Mouse (Mus musculus) limb, embryonic 12.5 days (tissue): ENCODE data around the gene Defb25. TPM values are rescaled to one million over a fixed set of nuclear protein-coding genes. Genes with fewer than 3 reads are reported as not detected.

ENCODE experiments used
- ATAC-seq: fragments of 200-750 bp; cut with Nextera tagmentation; 2 replicates; pipeline ENCODE4 v1.8.0; 2017; ENCODE audit warnings: low read depth, moderate TSS enrichment; ENCODE audit not compliant: insufficient number of reproducible peaks, insufficient read depth, low FRiP score, low TSS enrichment
- H3K27ac ChIP-seq: fragments of 300-500 bp; sonication (generic); 2 replicates; pipeline ENCODE4 v1.5.1; 2016; ENCODE audit warnings: mild to moderate bottlenecking, moderate library complexity
- H3K27me3 ChIP-seq: fragments of 300-500 bp; sonication (generic); 2 replicates; pipeline ENCODE4 v1.6.1; 2016; ENCODE audit warnings: mild to moderate bottlenecking, moderate library complexity
- H3K36me3 ChIP-seq: fragments of 300-500 bp; sonication (generic); 2 replicates; pipeline ENCODE4 v1.6.1; 2016; ENCODE audit warnings: mild to moderate bottlenecking, moderate library complexity
- H3K4me1 ChIP-seq: fragments of 300-500 bp; sonication (generic); replicated peaks from 2 replicates; pipeline ENCODE4 v1.6.1; 2016
- H3K4me2 ChIP-seq: fragments of 300-500 bp; sonication (generic); 2 replicates; pipeline ENCODE4 v1.6.1; 2016; ENCODE audit warnings: mild to moderate bottlenecking, moderate library complexity
- H3K4me3 ChIP-seq: fragments of 300-500 bp; sonication (generic); replicated peaks from 2 replicates; pipeline ENCODE4 v1.5.1; 2016; ENCODE audit warnings: mild to moderate bottlenecking
- H3K9ac ChIP-seq: fragments of 300-500 bp; sonication (generic); replicated peaks from 2 replicates; pipeline ENCODE4 v1.6.1; 2016; ENCODE audit warnings: mild to moderate bottlenecking, moderate library complexity
- H3K9me3 ChIP-seq: fragments of 300-500 bp; sonication (generic); 2 replicates; pipeline ENCODE4 v1.6.1; 2016; ENCODE audit warnings: mild to moderate bottlenecking, moderate library complexity
- WGBS: fragments of 180-500 bp; shearing (Covaris S2); methylation state at CpG from one replicate; pipeline ENCODE4 v1.1.7; 2016; 5-methylcytosine and 5-hydroxymethylcytosine counted together
- polyA plus RNA-seq: library from polyadenylated mRNA; unstranded; fragments of >200 nt; fragmentation: Nextera tagmentation; extraction: Ambion mirVana; gene quantifications from 2 replicates; pipeline ENCODE4 v1.2.1, GENCODE M21; 2016

Gene Defb25
- polyA plus RNA-seq, 1 experiment from 2014 or later: not detected

- Histone ChIP-seq H3K4me1 (no peaks in the 10 kb centered on the region), H3K9ac (no peak within 1 kb of the TSS), H3K27me3 (no peaks in the 10 kb centered on the region), H3K36me3 (no peaks in the 10 kb centered on the region), H3K4me3 (no peak within 1 kb of the TSS), H3K4me2 (no peak within 1 kb of the TSS), H3K9me3 (no peaks in the 10 kb centered on the region), H3K27ac (no peak within 1 kb of the TSS)
- WGBS: 86% methylated on average over 15 of the region's 15 CpGs
- ATAC-seq: no peak
Measured at GRCm38 (mm10) chr2:152604057-152604456, 18.8 kb downstream of the Defb25 start, which contains the start of gene Defb36. TSS of gene Defb36 (plus strand) at chr2:152604327.

GRCm38 (mm10) chr2:152601275-152601960, 21.4 kb downstream of the Defb25 start:
- Histone ChIP-seq H3K9me3 (no peaks in the 10 kb centered on the region), H3K27ac (no peak overlapping the region), H3K4me2 (no peak overlapping the region), H3K9ac (no peak overlapping the region), H3K4me3 (no peak overlapping the region), H3K36me3 (no peaks in the 10 kb centered on the region), H3K27me3 (no peaks in the 10 kb centered on the region), H3K4me1 (no peaks in the 10 kb centered on the region)
- no peak for ATAC-seq
- 84% methylated on average over 4 of the region's 4 CpGs for whole genome bisulfite sequencing

- no peak for ATAC-seq
- WGBS: 85% methylated on average over 6 of the region's 6 CpGs
- no peak overlapping the region for H3K9ac ChIP-seq
- H3K27ac ChIP-seq: no peak overlapping the region
- no peaks in the 10 kb centered on the region for H3K4me1 ChIP-seq
- H3K4me3 ChIP-seq: no peak overlapping the region
- no peaks in the 10 kb centered on the region for H3K9me3 ChIP-seq
- H3K36me3 ChIP-seq: no peaks in the 10 kb centered on the region
- no peaks in the 10 kb centered on the region for H3K27me3 ChIP-seq
- no peak overlapping the region for H3K4me2 ChIP-seq
Measured at GRCm38 (mm10) chr2:152600076-152600475, 22.8 kb downstream of the Defb25 start.

- Histone ChIP-seq H3K4me2 (no peak within 1 kb of the TSS), H3K9me3 (no peaks in the 10 kb centered on the region), H3K27me3 (no peaks in the 10 kb centered on the region), H3K27ac (no peak within 1 kb of the TSS), H3K9ac (no peak within 1 kb of the TSS), H3K36me3 (no peaks in the 10 kb centered on the region), H3K4me1 (no peaks in the 10 kb centered on the region), H3K4me3 (no peak within 1 kb of the TSS)
- ATAC-seq: no peak
- 60% methylated on average over 7 of the region's 7 CpGs for WGBS
Measured at GRCm38 (mm10) chr2:152599299-152599698, 23.6 kb downstream of the Defb25 start, which contains the start of gene Defb45. TSS of gene Defb45 (minus strand) at chr2:152599399.

GRCm38 (mm10) chr2:152589021-152589420, 33.8 kb downstream of the Defb25 start:
- no peak overlapping the region for H3K9ac ChIP-seq
- ATAC-seq: no peak
- no peak overlapping the region for H3K4me2 ChIP-seq
- no peak overlapping the region for H3K27ac ChIP-seq
- no peaks in the 10 kb centered on the region for H3K9me3 ChIP-seq
- no peaks in the 10 kb centered on the region for H3K36me3 ChIP-seq
- H3K4me3 ChIP-seq: no peak overlapping the region
- 36% methylated on average over 6 of the region's 6 CpGs for WGBS
- no peaks in the 10 kb centered on the region for H3K27me3 ChIP-seq
- H3K4me1 ChIP-seq: no peaks in the 10 kb centered on the region; the same call in 1 of the 2 replicates

GRCm38 (mm10) chr2:152588450-152588849, 34.4 kb downstream of the Defb25 start:
- Histone ChIP-seq H3K4me3 (no peak overlapping the region), H3K4me2 (no peak overlapping the region), H3K9me3 (no peaks in the 10 kb centered on the region), H3K36me3 (no peaks in the 10 kb centered on the region), H3K27ac (no peak overlapping the region), H3K27me3 (no peaks in the 10 kb centered on the region), H3K4me1 (no peaks in the 10 kb centered on the region; the same call in 1 of the 2 replicates), H3K9ac (no peak overlapping the region)
- no peak for ATAC-seq
- 27% methylated on average over 2 of the region's 2 CpGs for WGBS

GRCm38 (mm10) chr2:152586926-152587560, 35.8 kb downstream of the Defb25 start:
- Histone ChIP-seq H3K9ac (no peak overlapping the region), H3K4me1 (no peaks in the 10 kb centered on the region; the same call in 1 of the 2 replicates), H3K9me3 (no peaks in the 10 kb centered on the region), H3K27me3 (no peaks in the 10 kb centered on the region), H3K27ac (no peak overlapping the region), H3K36me3 (no peaks in the 10 kb centered on the region), H3K4me2 (no peak overlapping the region), H3K4me3 (no peak overlapping the region)
- 81% methylated on average over 4 of the region's 4 CpGs for WGBS
- no peak for ATAC-seq

GRCm38 (mm10) chr2:152580612-152581011, 42.2 kb downstream of the Defb25 start:
- no peak overlapping the region for H3K4me3 ChIP-seq
- no peaks in the 10 kb centered on the region for H3K4me1 ChIP-seq
- WGBS: 88% methylated on average over 11 of the region's 11 CpGs

GRCm38 (mm10) chr2:152580107-152580506, 42.7 kb downstream of the Defb25 start, which contains the start of gene Defb19:
TSS of gene Defb19 (minus strand) at chr2:152580312.
- Histone ChIP-seq H3K27me3 (no peaks in the 10 kb centered on the region), H3K4me1 (no peaks in the 10 kb centered on the region), H3K4me3 (no peak within 1 kb of the TSS), H3K27ac (no peak within 1 kb of the TSS), H3K36me3 (no peaks in the 10 kb centered on the region), H3K9ac (no peak within 1 kb of the TSS), H3K9me3 (no peaks in the 10 kb centered on the region), H3K4me2 (no peak within 1 kb of the TSS)
- ATAC-seq: no peak
- 70% methylated on average over 7 of the region's 7 CpGs for WGBS

More at GRCm38 (mm10) chr2:152580612-152581011, 42.2 kb downstream of the Defb25 start:
- Histone ChIP-seq H3K27ac (no peak overlapping the region), H3K9ac (no peak overlapping the region), H3K9me3 (no peaks in the 10 kb centered on the region), H3K4me2 (no peak overlapping the region), H3K36me3 (no peaks in the 10 kb centered on the region), H3K27me3 (no peaks in the 10 kb centered on the region)
- no peak for ATAC-seq

GRCm38 (mm10) chr2:152573484-152573883, 49.4 kb downstream of the Defb25 start:
- H3K4me3 ChIP-seq: no peak overlapping the region
- 0 out of 2 replicates have a peak, but pooled peaks cover 4% of the 10 kb centered on the region for H3K27me3 ChIP-seq
- H3K4me1 ChIP-seq: no peaks in the 10 kb centered on the region
- H3K9ac ChIP-seq: no peak overlapping the region
- ATAC-seq: no peak
- no peak overlapping the region for H3K4me2 ChIP-seq
- 87% methylated on average over 8 of the region's 8 CpGs for WGBS
- no peak overlapping the region for H3K27ac ChIP-seq
- H3K36me3 ChIP-seq: no peaks in the 10 kb centered on the region
- H3K9me3 ChIP-seq: no peaks in the 10 kb centered on the region
